Mouse (Mus musculus) heart, embryonic 14.5 days (tissue): ENCODE results near the gene Txndc8. TPM values are rescaled to one million over a fixed set of nuclear protein-coding genes. Genes with fewer than 3 reads are reported as not detected.
A peak's percentile ranks its signal among the peaks of the same experiment; 100 is the strongest.

Source experiments
- ATAC-seq: fragments of 200-750 bp; cut with Nextera tagmentation; 2 replicates; pipeline ENCODE4 v1.8.0; 2017; ENCODE audit warnings: low read depth, moderate TSS enrichment; ENCODE audit not compliant: insufficient number of reproducible peaks, insufficient read depth, low FRiP score
- H3K27ac ChIP-seq, 2 experiments: fragments of 200-500 bp in 1 of 2; fragments of 300-500 bp in 1 of 2; sonication (generic) in 1 of 2; replicated peaks in 1 of 2; 2 replicates each; pipeline ENCODE4 v1.5.1; 2012 to 2014; ENCODE audit warnings: low read depth in 2 of 2, low read length in 2 of 2, control low read depth in 1 of 2, mild to moderate bottlenecking in 1 of 2, mixed read lengths in 1 of 2; ENCODE audit not compliant: control insufficient read depth in 1 of 2, insufficient read depth in 1 of 2
- H3K27me3 ChIP-seq: fragments of 300-500 bp; sonication (generic); 2 replicates; pipeline ENCODE4 v1.6.1; 2014; ENCODE audit warnings: mild to moderate bottlenecking, low read length, control low read depth; ENCODE audit not compliant: control insufficient read depth, insufficient read depth
- H3K36me3 ChIP-seq: fragments of 300-500 bp; sonication (generic); 2 replicates; pipeline ENCODE4 v1.6.1; 2014; ENCODE audit warnings: mild to moderate bottlenecking, control low read depth, low read length, mixed read lengths; ENCODE audit not compliant: control insufficient read depth, insufficient read depth
- H3K4me1 ChIP-seq, 2 experiments: fragments of 200-500 bp in 1 of 2; fragments of 300-500 bp in 1 of 2; sonication (generic) in 1 of 2; 2 replicates each; pipeline ENCODE4 v1.6.1; 2012 to 2014; ENCODE audit warnings: low read length in 2 of 2, control low read depth in 1 of 2, mixed read lengths in 1 of 2; ENCODE audit not compliant: control insufficient read depth in 2 of 2, insufficient read depth in 2 of 2
- H3K4me2 ChIP-seq: fragments of 300-500 bp; sonication (generic); 2 replicates; pipeline ENCODE4 v1.6.1; 2014; ENCODE audit warnings: mild to moderate bottlenecking, low read length
- H3K4me3 ChIP-seq, 2 experiments: fragments of 200-500 bp in 1 of 2; fragments of 300-500 bp in 1 of 2; sonication (generic) in 1 of 2; 2 replicates each; pipeline ENCODE4 v1.5.1; 2012 to 2014; ENCODE audit warnings: low read length in 2 of 2, mild to moderate bottlenecking in 2 of 2, control low read depth in 1 of 2, low read depth in 1 of 2, moderate library complexity in 1 of 2; ENCODE audit not compliant: control insufficient read depth in 1 of 2, insufficient read depth in 1 of 2
- H3K9ac ChIP-seq: fragments of 300-500 bp; sonication (generic); 2 replicates; pipeline ENCODE4 v1.6.1; 2014; ENCODE audit warnings: mild to moderate bottlenecking, low read length
- H3K9me3 ChIP-seq: fragments of 300-500 bp; sonication (generic); 2 replicates; pipeline ENCODE4 v1.6.1; 2016; ENCODE audit warnings: low read length, control low read depth; ENCODE audit not compliant: control insufficient read depth
- WGBS: fragments of 180-500 bp; shearing (Covaris S2); extraction: QIAGEN DNeasy Blood & Tissue Kit; methylation state at CpG from one replicate; pipeline ENCODE4 v1.1.7; 2014; 5-methylcytosine and 5-hydroxymethylcytosine counted together
- polyA plus RNA-seq: library from polyadenylated mRNA; unstranded; fragments of >200 nt; fragmentation: Nextera tagmentation; extraction: Ambion mirVana; gene quantifications from 2 replicates; pipeline ENCODE4 v1.2.1, GENCODE M21; 2014

The Txndc8 gene
- polyA plus RNA-seq, 1 experiment from 2014 or later: not detected

DNA sequence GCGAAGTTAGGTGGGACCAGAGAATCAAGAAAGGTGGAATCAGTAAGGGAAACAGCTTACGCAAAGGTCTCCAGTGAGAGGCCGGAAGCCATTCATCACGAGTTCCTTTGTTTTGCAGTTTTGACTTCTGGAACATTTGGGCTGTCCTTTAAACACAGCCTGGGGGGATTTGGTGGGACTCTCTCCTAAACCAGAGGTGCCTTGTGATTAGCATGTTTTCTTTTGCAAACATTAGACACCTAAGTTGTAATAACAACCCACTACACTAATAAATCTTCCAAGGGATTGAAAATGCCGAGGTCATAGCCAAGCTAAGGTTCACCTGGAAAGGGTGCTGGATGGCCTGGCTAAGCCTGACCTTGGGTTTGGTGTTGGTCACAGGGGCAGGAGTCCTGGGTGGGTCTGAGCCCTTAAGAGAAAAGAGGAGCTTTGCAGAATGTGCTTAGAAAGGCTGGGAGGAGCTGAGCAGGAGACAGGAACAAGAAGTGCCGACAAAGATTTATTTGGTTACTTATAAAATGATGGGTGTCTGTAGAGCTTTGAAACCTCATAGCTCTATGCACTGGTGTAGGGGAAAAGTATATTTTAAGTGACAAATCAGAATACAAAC, 28.3 kb upstream of the Txndc8 start:
- Histone ChIP-seq H3K4me3 (no peak overlapping the region), H3K9ac (no peak overlapping the region), H3K4me1 (no peaks in the 10 kb centered on the region), H3K4me2 (no peak overlapping the region), H3K27me3 (no peaks in the 10 kb centered on the region), H3K27ac (no peak overlapping the region), H3K9me3 (no peaks in the 10 kb centered on the region), H3K36me3 (no peaks in the 10 kb centered on the region)
- no peak for ATAC-seq
- WGBS: 80% methylated on average over 6 of the region's 6 CpGs

DNA sequence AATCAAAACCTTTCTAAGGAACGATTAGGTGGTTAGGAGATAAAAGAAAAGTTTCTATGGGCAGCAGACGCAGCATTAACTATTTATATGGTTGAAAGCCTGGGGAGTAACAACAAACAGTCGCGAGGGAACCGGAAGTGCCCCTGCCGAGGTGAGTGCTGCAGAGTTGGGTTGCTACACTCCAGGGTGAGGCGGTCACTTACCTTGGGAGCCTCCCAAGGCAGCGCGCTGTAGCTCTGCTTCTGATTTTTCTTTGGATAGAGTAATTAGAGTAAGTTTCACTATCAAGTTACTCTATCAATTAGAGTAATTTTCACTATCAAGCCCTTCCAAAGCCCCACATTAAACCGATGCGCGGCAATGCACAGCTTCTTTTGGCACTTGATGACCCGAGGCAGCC, 25.7 kb upstream of the Txndc8 start:
- no peaks in the 10 kb centered on the region for H3K4me1 ChIP-seq
- H3K27me3 ChIP-seq: no peaks in the 10 kb centered on the region
- H3K4me3 ChIP-seq: peak overlapping the region; percentile 19 to 25; a peak in 3 of 4 replicates
- no peak for ATAC-seq
- no peak overlapping the region for H3K27ac ChIP-seq
- H3K9me3 ChIP-seq: 0 out of 2 replicates have a peak, but pooled peaks cover 4% of the 10 kb centered on the region
- WGBS: 38% methylated on average over 13 of the region's 13 CpGs
- H3K36me3 ChIP-seq: no peaks in the 10 kb centered on the region
- 0 out of 2 replicates have a peak overlapping the region, but pooled peaks have one; percentile 31 for H3K9ac ChIP-seq
- peak overlapping the region; percentile 61 for H3K4me2 ChIP-seq

DNA sequence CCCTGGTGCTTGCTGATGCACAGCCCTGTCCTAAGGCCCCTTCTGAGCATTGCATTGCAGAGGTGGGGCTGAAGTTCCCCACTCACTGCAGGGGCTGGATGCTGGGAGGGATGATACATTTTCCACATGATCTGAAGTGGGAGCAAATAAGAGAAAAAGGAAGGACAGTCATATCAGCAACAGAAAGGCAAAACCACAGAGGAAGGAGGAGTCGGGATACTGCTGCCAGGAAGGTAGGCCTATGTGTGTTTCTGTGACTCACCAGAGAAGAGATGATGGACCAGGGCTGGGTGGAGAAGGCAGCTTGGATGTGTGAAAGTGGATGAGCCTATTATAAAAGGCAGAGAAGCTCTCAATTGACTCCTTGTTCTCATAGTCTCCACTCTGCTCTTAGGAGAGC, 23.8 kb upstream of the Txndc8 start:
- H3K4me3 ChIP-seq: no peak overlapping the region
- H3K27ac ChIP-seq: no peak overlapping the region
- H3K27me3 ChIP-seq: no peaks in the 10 kb centered on the region
- H3K4me2 ChIP-seq: no peak overlapping the region
- H3K4me1 ChIP-seq: no peaks in the 10 kb centered on the region
- no peak overlapping the region for H3K9ac ChIP-seq
- 0 out of 2 replicates have a peak, but pooled peaks cover 4% of the 10 kb centered on the region for H3K9me3 ChIP-seq
- no peak for ATAC-seq
- WGBS: 70% methylated on average over 1 of the region's 1 CpGs
- no peaks in the 10 kb centered on the region for H3K36me3 ChIP-seq

DNA sequence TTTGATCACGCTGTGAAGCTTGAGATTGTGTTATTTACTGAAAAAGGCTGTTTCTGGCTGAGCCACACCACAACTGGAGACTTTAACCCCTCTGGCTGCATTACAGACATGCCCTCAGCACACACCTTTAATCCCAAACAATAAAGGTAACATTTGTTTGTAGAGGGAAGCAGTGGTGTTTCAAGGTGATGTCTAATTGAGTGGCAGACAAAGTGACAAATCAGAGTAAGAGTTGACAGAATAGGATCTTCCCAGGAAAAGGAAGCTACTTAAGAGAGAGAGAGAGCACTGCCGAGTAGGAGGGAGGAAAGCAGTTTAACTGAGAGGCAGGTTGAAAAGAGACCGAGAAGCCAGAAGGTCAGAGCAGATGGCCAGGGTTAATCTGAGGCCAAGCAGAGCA, 5.4 kb downstream of the Txndc8 start:
- Histone ChIP-seq H3K4me3 (no peak overlapping the region), H3K4me2 (no peak overlapping the region), H3K27ac (no peak overlapping the region), H3K4me1 (no peaks in the 10 kb centered on the region), H3K9me3 (no peaks in the 10 kb centered on the region), H3K36me3 (no peaks in the 10 kb centered on the region), H3K27me3 (no peaks in the 10 kb centered on the region), H3K9ac (no peak overlapping the region)
- no peak for ATAC-seq
- 53% methylated on average over 3 of the region's 3 CpGs for WGBS

DNA sequence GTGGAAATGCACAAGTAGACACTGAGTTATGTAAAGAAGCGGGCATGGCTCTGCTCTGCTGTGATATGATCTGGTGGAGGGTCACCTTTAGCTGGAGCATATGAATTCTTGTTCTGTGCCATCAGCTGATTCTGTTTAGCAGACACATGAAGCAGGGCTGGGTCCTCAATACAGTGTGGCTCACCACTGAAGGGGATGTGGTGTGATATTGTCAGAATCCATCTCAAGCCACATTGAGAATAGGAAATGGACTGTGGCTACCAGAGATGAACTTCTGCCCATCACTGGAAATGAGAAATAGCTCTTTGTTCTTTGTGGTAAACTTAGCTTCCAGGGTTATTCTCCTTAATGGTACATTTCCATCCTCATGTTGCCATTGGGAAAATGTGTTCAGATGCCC, 17.5 kb downstream of the Txndc8 start:
- Histone ChIP-seq H3K4me2 (no peak overlapping the region), H3K27ac (no peak overlapping the region), H3K9ac (no peak overlapping the region), H3K4me1 (no peaks in the 10 kb centered on the region), H3K36me3 (no peaks in the 10 kb centered on the region), H3K27me3 (no peaks in the 10 kb centered on the region), H3K9me3 (no peaks in the 10 kb centered on the region), H3K4me3 (no peak overlapping the region)
- 68% methylated on average over 1 of the region's 1 CpGs for WGBS
- no peak for ATAC-seq

DNA sequence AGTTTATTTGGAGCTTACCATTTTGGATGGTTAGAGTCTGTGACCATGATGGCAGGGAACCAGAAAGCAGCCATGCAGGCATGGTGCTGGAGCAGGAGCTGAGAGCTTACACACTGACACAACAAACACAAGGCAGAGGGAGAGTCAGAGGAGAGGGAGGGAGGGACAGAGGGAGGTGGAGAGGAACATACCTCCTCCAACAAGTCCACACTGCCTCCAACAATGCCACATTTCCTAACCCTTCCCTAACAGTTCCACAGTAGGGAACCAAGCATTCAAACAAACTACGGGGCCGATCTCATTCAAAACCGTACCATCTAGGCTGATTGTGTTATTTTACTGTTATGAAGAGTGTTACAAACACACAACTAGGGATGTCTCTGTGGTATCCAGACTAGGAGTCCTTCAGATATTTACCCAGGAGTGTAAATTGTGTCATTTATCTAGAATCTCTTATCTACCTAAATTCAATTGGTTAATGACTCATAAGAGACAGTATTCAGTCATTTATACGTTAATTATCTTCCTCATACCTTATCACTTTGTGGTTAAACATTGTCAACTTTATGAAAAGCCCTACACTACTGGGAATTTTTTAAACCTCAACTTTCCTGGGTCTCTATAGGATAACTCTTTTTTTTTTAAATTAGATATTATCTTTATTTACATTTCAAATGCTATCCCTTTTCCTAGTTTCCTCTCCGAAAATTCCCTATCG, 34.4 kb downstream of the Txndc8 start:
- Histone ChIP-seq H3K9me3 (no peaks in the 10 kb centered on the region), H3K27ac (no peak overlapping the region), H3K4me2 (no peak overlapping the region), H3K4me3 (no peak overlapping the region), H3K9ac (no peak overlapping the region), H3K36me3 (no peaks in the 10 kb centered on the region), H3K4me1 (no peaks in the 10 kb centered on the region), H3K27me3 (no peaks in the 10 kb centered on the region)
- no peak for ATAC-seq
- 88% methylated on average over 6 of the region's 6 CpGs for WGBS

DNA sequence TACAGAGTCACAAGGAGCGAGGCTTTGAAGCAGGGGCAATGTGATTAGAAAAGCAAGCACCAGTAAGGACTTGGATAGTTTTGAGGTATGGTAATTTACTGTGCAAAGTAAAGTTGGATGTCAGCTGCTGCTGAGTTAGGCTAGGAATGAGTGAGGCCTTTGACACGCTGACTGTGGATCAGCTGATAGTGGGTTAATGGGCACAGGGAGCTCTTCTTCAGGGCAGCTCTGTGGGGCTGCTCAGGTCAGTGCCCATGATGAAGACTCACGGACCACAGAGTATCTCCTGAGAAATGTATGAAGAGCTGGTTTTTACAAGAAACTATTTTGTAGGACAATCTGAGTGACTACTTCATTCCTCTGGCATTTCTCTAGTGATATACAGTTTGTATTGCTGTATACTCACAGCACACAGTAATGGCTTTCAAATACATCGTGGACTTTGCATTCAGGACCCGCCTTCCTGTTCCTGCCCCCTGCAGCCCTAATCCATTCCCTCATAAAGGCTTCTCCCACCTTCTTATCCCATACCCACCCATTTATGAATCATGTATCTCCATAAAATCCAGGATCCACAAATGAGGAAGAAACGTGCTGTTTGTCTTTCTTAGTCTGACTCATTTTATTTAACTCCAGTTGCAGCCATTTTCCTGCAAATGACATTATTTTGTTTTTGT, 35.2 kb downstream of the Txndc8 start:
- Histone ChIP-seq H3K27ac (no peak overlapping the region), H3K27me3 (no peaks in the 10 kb centered on the region), H3K4me2 (no peak overlapping the region), H3K9me3 (no peaks in the 10 kb centered on the region), H3K36me3 (no peaks in the 10 kb centered on the region), H3K4me3 (no peak overlapping the region), H3K9ac (no peak overlapping the region), H3K4me1 (no peaks in the 10 kb centered on the region)
- no peak for ATAC-seq
- 71% methylated on average over 6 of the region's 6 CpGs for WGBS
